Mouse (Mus musculus) ES-CJ7 (cell line): ENCODE results near the gene Sash1.

Experiments used
- DNase-seq: peaks from one replicate; pipeline ENCODE4 v3.0.0; 2011; ENCODE audit warnings: low read depth, low spot score

Gene Sash1

GRCm38 (mm10) chr10:8885630-8886527 lies at the start of gene Sash1:
Gene Sash1, minus strand, starts transcription at chr10:8886070.
- peak; percentile 96 for DNase-seq

GRCm38 (mm10) chr10:8935601-8936000 lies 49.7 kb upstream of the Sash1 start:
- no peak for DNase-seq

- DNase-seq: no peak
These were observed 47.8 kb upstream of the Sash1 start for GRCm38 (mm10) chr10:8933451-8934372.

GRCm38 (mm10) chr10:8931548-8932240 lies 45.8 kb upstream of the Sash1 start:
- no peak for DNase-seq

- DNase-seq: no peak
These were observed 44.8 kb upstream of the Sash1 start for GRCm38 (mm10) chr10:8930672-8931071.

- DNase-seq: no peak
These were observed 43.1 kb upstream of the Sash1 start for GRCm38 (mm10) chr10:8928775-8929647.

GRCm38 (mm10) chr10:8928261-8928660 lies 42.4 kb upstream of the Sash1 start:
- DNase-seq: no peak

GRCm38 (mm10) chr10:8926906-8927305 lies 41.0 kb upstream of the Sash1 start:
- no peak for DNase-seq

GRCm38 (mm10) chr10:8926295-8926694 lies 40.4 kb upstream of the Sash1 start:
- no peak for DNase-seq

GRCm38 (mm10) chr10:8925299-8925698 lies 39.4 kb upstream of the Sash1 start:
- DNase-seq: no peak

GRCm38 (mm10) chr10:8921098-8921693 lies 35.3 kb upstream of the Sash1 start:
- DNase-seq: no peak

- DNase-seq: no peak
These were observed 31.9 kb upstream of the Sash1 start for GRCm38 (mm10) chr10:8917798-8918197.

GRCm38 (mm10) chr10:8917350-8917749 lies 31.5 kb upstream of the Sash1 start:
- DNase-seq: no peak

GRCm38 (mm10) chr10:8915755-8916154 lies 29.9 kb upstream of the Sash1 start:
- DNase-seq: no peak

- DNase-seq: no peak
These were observed 28.0 kb upstream of the Sash1 start for GRCm38 (mm10) chr10:8913904-8914303.

GRCm38 (mm10) chr10:8912706-8913275 lies 26.9 kb upstream of the Sash1 start:
- peak; percentile 30 for DNase-seq

GRCm38 (mm10) chr10:8912213-8912612 lies 26.3 kb upstream of the Sash1 start:
- DNase-seq: no peak

GRCm38 (mm10) chr10:8910237-8910990 lies 24.5 kb upstream of the Sash1 start:
- DNase-seq: no peak

GRCm38 (mm10) chr10:8903086-8903485 lies 17.2 kb upstream of the Sash1 start:
- no peak for DNase-seq
